Mouse (Mus musculus) forebrain, embryonic 10.5 days (tissue): ENCODE results near the gene Wdtc1. TPM values are rescaled to one million over a fixed set of nuclear protein-coding genes. Genes with fewer than 3 reads are reported as not detected.

Experiments
- DNase-seq: peaks from one replicate; pipeline ENCODE4 v3.0.0-alpha.2; 2017; ENCODE audit warnings: low spot score; ENCODE audit errors: extremely low spot score
- H3K27ac ChIP-seq: fragments of 300-500 bp; sonication (generic); 2 replicates; pipeline ENCODE4 v1.5.1; 2016; ENCODE audit warnings: mild to moderate bottlenecking
- H3K27me3 ChIP-seq: fragments of 300-500 bp; sonication (generic); 2 replicates; pipeline ENCODE4 v1.6.1; 2016; ENCODE audit warnings: mild to moderate bottlenecking; ENCODE audit not compliant: poor library complexity, severe bottlenecking
- H3K36me3 ChIP-seq: fragments of 300-500 bp; sonication (generic); replicated peaks from 2 replicates; pipeline ENCODE4 v1.6.1; 2016; ENCODE audit warnings: mild to moderate bottlenecking, moderate library complexity
- H3K4me1 ChIP-seq: fragments of 300-500 bp; sonication (generic); 2 replicates; pipeline ENCODE4 v1.6.1; 2016
- H3K4me3 ChIP-seq: fragments of 300-500 bp; sonication (generic); 2 replicates; pipeline ENCODE4 v1.5.1; 2016; ENCODE audit warnings: mild to moderate bottlenecking, moderate library complexity
- H3K9me3 ChIP-seq: fragments of 300-500 bp; sonication (generic); 2 replicates; pipeline ENCODE4 v1.6.1; 2016; ENCODE audit warnings: mild to moderate bottlenecking, moderate library complexity
- WGBS: fragments of 180-500 bp; shearing (Covaris S2); methylation state at CpG from one replicate; pipeline ENCODE4 v1.1.7; 2016; 5-methylcytosine and 5-hydroxymethylcytosine counted together
- polyA plus RNA-seq: library from polyadenylated mRNA; unstranded; fragments of >200 nt; fragmentation: Nextera tagmentation; extraction: Ambion mirVana; gene quantifications from 2 replicates; pipeline ENCODE4 v1.2.1, GENCODE M21; 2016

Wdtc1 gene
- polyA plus RNA-seq, 1 experiment from 2014 or later: 17.0 TPM

DNA sequence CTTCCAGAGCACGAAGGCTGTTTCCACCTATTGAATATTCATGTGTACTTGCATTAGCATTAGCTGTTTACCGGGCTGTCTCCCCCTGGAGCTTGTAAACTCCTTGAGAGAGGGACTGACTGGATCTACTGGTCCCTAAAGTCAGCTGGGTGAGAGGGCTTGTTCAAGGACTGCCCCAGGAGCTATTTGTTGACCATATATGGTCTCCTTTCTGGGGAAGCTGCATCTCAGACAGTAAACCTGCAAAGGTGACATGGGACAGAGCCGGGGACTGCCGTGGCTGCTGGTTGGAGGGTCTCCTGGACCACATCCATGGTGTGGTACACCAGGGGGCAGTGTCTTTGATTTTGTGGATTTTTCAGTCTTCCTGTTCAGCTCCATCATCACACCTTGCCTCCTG, 70.6 kb downstream of the Wdtc1 start:
- peaks cover 43% of the 10 kb centered on the region for H3K4me1 ChIP-seq
- peak overlapping the region; percentile 80 for H3K27ac ChIP-seq
- DNase-seq: no peak
- no peaks in the 10 kb centered on the region for H3K9me3 ChIP-seq
- no peaks in the 10 kb centered on the region for H3K27me3 ChIP-seq
- no peaks in the 10 kb centered on the region for H3K36me3 ChIP-seq
- WGBS: 36% methylated on average over 4 of the region's 4 CpGs
- no peak overlapping the region for H3K4me3 ChIP-seq

DNA sequence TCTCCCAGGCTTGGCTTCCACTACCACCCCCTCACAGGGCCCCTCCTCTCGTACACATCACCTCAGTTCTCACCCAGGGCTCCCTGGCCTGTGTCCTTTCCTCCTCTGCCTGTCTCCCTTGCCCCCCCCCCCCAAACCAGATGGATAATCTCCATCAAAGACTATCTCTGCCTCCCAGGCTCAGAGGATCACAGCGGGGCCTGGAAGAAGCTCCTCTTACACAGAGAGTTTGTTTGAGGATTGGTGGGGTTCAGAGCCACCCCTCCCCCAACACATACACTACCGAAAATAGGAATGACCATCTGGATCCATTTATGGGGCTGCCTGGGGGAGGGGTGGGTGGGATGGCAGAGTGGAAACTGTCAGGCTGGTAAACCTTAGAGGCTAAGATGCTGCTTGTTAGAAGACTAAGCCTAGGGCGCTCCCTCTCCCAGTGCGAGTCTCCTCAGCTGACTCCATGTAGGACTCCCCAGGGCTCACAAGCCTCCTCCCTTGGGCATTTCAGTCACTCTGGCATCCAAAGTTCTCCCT, 71.3 kb downstream of the Wdtc1 start:
- Histone ChIP-seq H3K4me3 (peak overlapping the region; percentile 10; the same call in 1 of the 2 replicates), H3K27me3 (no peaks in the 10 kb centered on the region), H3K27ac (peak overlapping the region; percentile 80), H3K4me1 (peaks cover 43% of the 10 kb centered on the region), H3K9me3 (no peaks in the 10 kb centered on the region), H3K36me3 (no peaks in the 10 kb centered on the region)
- DNase-seq: peak; percentile 56
- whole genome bisulfite sequencing: 16% methylated on average over 5 of the region's 5 CpGs

DNA sequence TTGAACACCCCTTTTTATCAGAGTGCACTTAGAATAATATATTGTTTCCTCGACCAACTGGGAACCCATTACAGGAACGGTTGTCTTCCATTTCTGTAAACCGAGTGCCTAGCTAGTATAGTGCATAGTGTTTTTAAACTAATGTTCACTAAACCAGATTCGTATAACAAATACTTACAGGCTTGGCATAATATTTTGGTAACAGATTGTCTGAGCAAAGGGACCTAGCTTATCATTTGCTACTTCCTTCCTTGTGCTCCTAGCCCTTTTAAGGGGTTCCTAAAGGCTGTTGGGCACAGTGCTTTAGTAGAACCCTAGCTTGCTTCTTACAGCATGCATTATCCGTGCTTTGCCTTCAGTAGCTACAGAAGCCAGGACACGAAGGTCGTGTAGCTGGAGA, 71.8 kb downstream of the Wdtc1 start:
- no peaks in the 10 kb centered on the region for H3K36me3 ChIP-seq
- no peaks in the 10 kb centered on the region for H3K9me3 ChIP-seq
- peak overlapping the region; percentile 80 for H3K27ac ChIP-seq
- DNase-seq: no peak
- H3K4me3 ChIP-seq: peak overlapping the region; percentile 10; the same call in 1 of the 2 replicates
- no peaks in the 10 kb centered on the region for H3K27me3 ChIP-seq
- WGBS: 46% methylated on average over 7 of the region's 7 CpGs
- H3K4me1 ChIP-seq: peaks cover 48% of the 10 kb centered on the region

DNA sequence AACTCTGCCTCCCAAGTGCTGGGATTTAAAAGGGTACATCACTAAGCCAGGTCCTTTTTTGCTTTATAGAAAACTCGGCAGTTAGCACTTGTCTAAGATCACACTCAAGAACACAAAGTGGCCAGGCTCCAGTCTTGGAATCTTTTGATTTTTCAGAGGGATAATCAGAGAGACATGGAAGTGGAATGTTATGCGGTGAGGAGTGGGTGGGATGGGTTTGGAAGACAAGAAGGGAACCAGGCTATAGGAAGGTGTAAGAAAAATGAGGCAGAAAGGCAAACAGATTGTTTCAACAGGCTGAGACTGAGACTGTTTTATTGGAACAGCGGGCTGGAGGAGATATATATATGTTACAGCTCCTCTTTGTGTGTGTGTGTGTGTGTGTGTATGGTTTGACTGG, 74.8 kb downstream of the Wdtc1 start:
- H3K27ac ChIP-seq: peak overlapping the region; percentile 91
- no peaks in the 10 kb centered on the region for H3K27me3 ChIP-seq
- peak overlapping the region; percentile 85 for H3K4me3 ChIP-seq
- no peak for DNase-seq
- 85% methylated on average over 3 of the region's 3 CpGs for WGBS
- peaks cover 25% of the 10 kb centered on the region for H3K36me3 ChIP-seq
- no peaks in the 10 kb centered on the region for H3K9me3 ChIP-seq
- H3K4me1 ChIP-seq: peaks cover 52% of the 10 kb centered on the region

DNA sequence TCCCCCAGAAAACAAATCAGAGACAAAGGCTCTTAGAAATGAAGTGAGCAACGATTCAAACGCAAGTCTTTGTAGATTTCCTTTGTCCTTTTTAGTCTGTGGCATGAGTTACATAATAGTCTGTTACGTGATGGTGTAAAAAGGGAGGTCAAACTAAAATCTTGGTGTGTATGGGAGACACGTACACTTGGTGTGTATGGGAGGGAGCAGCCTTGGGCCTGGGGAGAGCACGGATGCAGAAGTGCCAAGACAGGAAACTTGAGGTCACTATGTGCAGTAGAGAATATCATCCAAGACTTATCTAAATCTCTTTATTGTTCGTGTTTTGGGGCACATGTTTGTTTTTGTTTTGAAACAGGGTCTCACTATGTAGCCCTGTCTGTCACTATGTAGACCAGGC, 75.2 kb downstream of the Wdtc1 start:
- 33% methylated on average over 6 of the region's 6 CpGs for WGBS
- Histone ChIP-seq H3K36me3 (peaks cover 29% of the 10 kb centered on the region), H3K4me3 (peak overlapping the region; percentile 85), H3K9me3 (no peaks in the 10 kb centered on the region), H3K27me3 (no peaks in the 10 kb centered on the region), H3K27ac (peak overlapping the region; percentile 91), H3K4me1 (peaks cover 49% of the 10 kb centered on the region)
- DNase-seq: no peak

DNA sequence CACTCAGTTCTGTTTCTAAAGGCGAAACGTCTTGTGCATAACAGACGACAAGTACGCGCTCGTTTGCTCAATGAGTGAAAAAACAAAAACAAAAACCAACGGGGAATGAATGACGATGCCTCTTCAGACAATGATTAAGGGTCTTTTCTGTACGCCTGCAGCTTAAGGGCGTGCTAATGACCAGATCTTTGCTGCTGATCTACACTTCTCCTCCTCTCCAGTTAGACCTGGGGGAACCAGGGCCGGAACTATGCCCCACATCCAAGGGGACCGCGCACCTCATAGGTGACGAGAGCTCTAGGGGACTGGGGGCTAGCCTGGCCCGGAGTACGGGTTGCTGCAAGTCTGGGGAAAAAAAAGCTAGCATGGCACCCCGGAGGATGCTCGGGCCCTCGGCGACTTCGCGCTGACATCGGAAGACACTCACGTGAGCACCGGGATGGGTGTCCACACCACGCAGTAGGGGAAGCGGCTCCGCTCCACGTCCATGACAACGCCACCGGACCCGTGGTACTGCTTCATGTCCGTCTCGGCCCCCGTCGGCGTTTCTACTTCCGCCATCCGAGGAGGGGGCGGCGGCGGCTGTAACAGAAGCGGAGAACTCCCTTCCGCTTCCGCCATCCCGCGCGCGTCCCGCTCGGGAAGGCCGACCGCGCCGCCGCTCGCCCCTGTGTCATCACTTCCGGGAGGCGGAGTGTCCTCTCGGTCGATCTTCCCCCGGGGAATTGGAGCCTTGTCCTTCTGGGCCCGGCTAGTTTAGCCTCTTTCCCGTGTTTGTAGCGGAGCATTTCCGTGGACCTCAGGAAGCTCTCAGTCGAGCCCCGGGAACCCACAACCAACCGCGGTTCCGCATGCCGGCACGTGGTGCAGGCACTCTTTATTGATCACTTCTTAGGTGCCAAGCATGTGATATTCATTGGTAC, 75.9 kb downstream of the Wdtc1 start, which contains the start of gene Tmem222:
Gene Tmem222 (minus strand): TSS at position 689 of the 923 bp plus-strand sequence.
- Histone ChIP-seq H3K4me3 (peak within 1 kb of the TSS; percentile 85), H3K36me3 (peaks cover 29% of the 10 kb centered on the region), H3K27me3 (no peaks in the 10 kb centered on the region), H3K27ac (peak within 1 kb of the TSS; percentile 91), H3K9me3 (no peaks in the 10 kb centered on the region), H3K4me1 (peaks cover 42% of the 10 kb centered on the region)
- WGBS: under 1% methylated on average over 73 of the region's 73 CpGs
- DNase-seq: peak; percentile 95

DNA sequence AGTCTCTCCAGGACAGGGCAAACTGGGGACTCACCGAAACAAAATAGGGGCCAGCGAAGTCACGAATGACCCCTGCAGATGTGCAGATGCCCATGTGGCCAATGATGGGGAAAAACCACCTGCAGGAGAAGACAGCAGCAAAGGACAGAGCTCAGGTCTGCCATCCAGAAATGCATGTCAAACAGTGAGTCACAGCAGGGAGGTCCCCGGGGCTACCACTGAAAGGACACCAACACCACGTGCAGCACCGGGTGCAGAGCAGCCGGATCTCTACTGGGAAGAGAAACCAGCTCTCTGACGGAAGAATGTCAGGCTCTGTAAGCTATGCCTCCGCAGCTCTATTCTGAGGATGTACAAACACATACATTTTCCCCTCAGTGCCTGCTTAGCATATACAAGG, 82.4 kb downstream of the Wdtc1 start:
- 93% methylated on average over 9 of the region's 9 CpGs for WGBS
- no peak overlapping the region for H3K4me3 ChIP-seq
- H3K27me3 ChIP-seq: no peaks in the 10 kb centered on the region
- H3K27ac ChIP-seq: no peak overlapping the region
- H3K36me3 ChIP-seq: peaks cover 83% of the 10 kb centered on the region
- DNase-seq: no peak
- peaks cover 6% of the 10 kb centered on the region for H3K4me1 ChIP-seq
- no peaks in the 10 kb centered on the region for H3K9me3 ChIP-seq

DNA sequence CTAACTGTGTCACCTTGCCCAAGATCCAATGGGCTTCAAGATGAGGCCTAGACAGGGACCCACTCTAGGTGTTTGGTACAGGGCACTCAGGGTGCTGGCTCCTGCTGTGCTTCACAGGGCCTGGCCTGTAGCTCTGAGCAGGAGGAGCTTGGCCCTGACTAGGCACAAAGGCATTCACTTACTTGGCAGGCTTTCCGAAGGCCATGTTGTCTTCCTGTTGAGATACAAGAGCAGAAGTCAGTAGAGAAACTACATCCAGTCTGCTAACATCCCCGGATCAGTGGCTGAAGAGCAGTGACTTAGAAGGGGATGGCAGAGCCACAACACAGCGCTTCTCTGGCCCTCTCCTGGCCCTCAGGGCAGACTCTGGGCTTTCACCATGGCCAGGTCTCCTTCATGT, 83.7 kb downstream of the Wdtc1 start:
- no peak for DNase-seq
- Histone ChIP-seq H3K27ac (no peak overlapping the region), H3K4me1 (no peaks in the 10 kb centered on the region), H3K27me3 (no peaks in the 10 kb centered on the region), H3K4me3 (no peak overlapping the region), H3K36me3 (peaks cover 83% of the 10 kb centered on the region), H3K9me3 (peaks cover 3% of the 10 kb centered on the region; the same call in 1 of the 2 replicates)
- 97% methylated on average over 3 of the region's 3 CpGs for WGBS

DNA sequence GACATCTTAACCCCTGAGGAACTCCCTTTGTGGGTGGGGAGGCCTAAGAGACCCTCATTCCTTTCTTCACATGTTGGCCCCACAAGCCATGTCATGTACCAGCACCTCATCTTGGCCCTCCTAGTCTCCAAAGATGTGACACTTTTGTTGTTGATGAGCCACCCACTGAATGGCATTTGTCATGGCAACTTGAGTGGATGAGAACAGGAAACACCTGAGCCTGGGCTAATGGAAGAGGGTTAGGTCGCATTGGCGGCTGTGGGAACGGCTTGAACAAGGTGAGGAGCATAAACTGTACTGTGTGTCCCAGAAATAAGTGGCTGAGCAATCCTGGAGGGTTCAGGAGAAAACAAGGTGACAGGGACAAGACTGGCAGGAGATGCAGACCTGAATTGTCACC, 84.3 kb downstream of the Wdtc1 start:
- WGBS: 94% methylated on average over 3 of the region's 3 CpGs

DNA sequence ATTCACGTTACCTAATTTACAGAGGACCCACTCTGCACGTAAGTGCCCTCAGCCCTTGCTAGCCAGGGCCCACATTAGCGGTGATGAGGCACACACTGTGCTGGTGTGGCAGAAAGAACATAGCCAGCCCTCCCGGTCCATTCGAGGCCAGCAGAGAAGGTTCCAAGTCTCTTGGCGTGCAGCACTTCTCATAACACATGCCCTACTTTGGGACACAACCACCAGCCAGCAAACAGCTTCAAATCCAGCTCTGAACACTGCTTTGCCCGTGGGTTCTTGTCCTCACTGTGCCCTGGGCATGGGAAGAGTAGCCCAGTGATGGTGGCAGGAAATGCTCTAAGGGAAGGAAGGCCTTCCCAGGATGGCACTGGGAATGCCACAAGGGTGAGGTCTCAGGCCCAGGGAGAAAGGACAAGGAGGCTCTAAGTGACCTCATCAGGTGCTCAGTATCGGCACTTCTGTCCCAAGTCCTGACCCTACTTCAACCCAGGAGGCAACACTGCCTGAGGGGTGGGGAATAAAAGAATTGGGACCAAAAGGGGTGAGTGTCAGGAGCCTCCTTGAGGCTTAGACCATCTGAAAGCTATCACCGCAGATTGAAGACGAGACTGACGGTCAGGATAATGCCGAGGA, 86.9 kb downstream of the Wdtc1 start:
- Histone ChIP-seq H3K27me3 (no peaks in the 10 kb centered on the region), H3K9me3 (peaks cover 12% of the 10 kb centered on the region; the same call in 1 of the 2 replicates), H3K36me3 (peaks cover 83% of the 10 kb centered on the region), H3K27ac (no peak overlapping the region), H3K4me3 (no peak overlapping the region), H3K4me1 (0 out of 2 replicates have a peak, but pooled peaks cover 8% of the 10 kb centered on the region)
- no peak for DNase-seq
- WGBS: 95% methylated on average over 12 of the region's 12 CpGs

More for the DNA sequence above, 84.3 kb downstream of the Wdtc1 start:
- Histone ChIP-seq H3K27me3 (no peaks in the 10 kb centered on the region), H3K4me3 (no peak overlapping the region), H3K27ac (no peak overlapping the region), H3K9me3 (peaks cover 8% of the 10 kb centered on the region; the same call in 1 of the 2 replicates), H3K36me3 (peaks cover 83% of the 10 kb centered on the region), H3K4me1 (no peaks in the 10 kb centered on the region)
- no peak for DNase-seq

DNA sequence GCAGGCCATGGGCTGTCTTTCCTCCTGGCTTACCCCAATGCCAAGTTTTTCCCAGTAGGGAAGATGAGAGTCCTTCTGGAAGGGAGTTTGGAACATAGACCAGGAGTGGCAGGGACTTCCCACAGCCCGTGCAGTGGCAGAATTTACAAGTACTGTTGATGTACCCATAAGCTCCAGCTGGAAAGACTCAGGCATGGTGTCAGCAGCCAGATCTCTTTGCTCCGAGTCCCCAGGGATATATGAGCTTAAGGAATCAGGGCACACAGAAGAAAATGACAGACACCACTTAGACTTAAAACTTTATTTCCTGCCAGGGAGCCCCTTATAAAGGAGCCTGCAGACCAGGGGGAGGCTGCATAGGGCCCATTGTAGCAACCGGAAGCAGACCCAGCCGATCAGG, 87.5 kb downstream of the Wdtc1 start:
- Histone ChIP-seq H3K4me1 (0 out of 2 replicates have a peak, but pooled peaks cover 8% of the 10 kb centered on the region), H3K9me3 (peaks cover 12% of the 10 kb centered on the region; the same call in 1 of the 2 replicates), H3K4me3 (no peak overlapping the region), H3K27me3 (no peaks in the 10 kb centered on the region), H3K36me3 (peaks cover 80% of the 10 kb centered on the region), H3K27ac (no peak overlapping the region)
- no peak for DNase-seq
- 94% methylated on average over 4 of the region's 4 CpGs for WGBS

DNA sequence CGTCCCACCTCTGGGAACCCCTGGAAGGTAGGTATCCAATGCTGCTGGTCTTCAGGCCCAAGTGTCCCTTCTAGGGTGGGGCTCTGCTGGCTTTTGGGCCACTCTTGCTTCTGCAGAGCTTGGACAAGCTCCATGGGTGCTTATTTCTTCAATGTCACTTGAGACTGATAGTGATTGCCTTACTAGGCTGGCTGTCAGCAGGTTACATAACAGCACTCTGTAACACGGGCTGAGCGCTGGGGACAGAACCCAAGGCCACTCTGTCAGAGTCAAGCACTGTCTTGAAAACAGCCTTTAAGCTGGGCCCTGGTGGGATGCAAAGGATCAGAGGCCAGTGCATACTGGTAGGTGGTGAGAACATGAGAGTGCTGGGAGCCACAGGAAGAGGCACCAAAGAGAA, 88.0 kb downstream of the Wdtc1 start:
- H3K36me3 ChIP-seq: peaks cover 75% of the 10 kb centered on the region

More for the DNA sequence above, 88.0 kb downstream of the Wdtc1 start:
- Histone ChIP-seq H3K27ac (no peak overlapping the region), H3K4me1 (0 out of 2 replicates have a peak, but pooled peaks cover 8% of the 10 kb centered on the region), H3K4me3 (no peak overlapping the region), H3K27me3 (no peaks in the 10 kb centered on the region), H3K9me3 (peaks cover 12% of the 10 kb centered on the region; the same call in 1 of the 2 replicates)
- WGBS: over 99% methylated on average over 3 of the region's 3 CpGs
- DNase-seq: no peak
